Mouse (Mus musculus) heart, adult 9 months (tissue): Measurements from ENCODE around the gene Tbx18.

Experiments
- DNase-seq, 2 experiments: peaks; one replicate each; pipeline ENCODE4 v3.0.0; 2022; ENCODE audit warnings: low spot score in 2 of 2

The Tbx18 gene

DNA sequence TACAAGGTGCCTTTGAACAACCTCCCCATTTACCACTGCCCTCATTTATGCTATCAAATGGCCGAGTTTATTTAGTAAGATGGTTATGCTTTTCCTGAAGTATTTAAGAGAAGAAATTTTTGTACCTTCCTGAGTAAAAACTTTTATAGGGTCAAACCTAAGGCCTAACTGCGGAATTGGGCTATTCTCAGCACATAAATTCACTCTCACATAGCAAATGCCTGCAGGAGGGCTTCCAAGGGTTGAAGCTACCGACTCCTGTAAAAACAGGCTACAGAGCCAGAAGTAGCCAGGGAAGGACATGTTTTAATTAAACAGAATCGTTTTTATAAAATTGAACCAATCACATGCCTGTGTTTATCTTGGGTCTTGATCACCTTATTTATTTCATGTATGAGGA lies 20.7 kb downstream of the Tbx18 start:
- no peak for DNase-seq

GRCm38 (mm10) chr9:87708151-87708550 lies 22.9 kb downstream of the Tbx18 start:
- DNase-seq, result peak in 1 of 2 experiments; percentile 46

DNA sequence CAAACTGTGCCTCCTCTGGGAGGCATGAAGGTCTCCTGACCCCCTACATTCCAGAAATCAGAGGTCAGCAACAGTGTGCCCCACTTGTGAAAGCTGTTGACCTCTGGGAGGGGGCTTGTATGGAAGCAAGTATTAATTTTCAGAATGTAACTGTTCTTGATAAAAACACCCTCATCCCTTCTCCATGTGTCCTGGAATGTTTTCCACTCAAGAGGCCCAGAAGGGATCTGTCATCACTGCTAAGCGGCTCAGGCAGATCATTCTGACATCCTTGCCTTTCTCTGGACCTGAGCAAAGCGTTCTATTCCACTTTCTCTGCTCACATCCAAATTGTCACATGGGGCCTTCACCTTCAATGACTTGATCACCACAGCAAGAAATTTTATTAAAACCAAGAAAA lies 28.8 kb downstream of the Tbx18 start:
- no peak for DNase-seq

DNA sequence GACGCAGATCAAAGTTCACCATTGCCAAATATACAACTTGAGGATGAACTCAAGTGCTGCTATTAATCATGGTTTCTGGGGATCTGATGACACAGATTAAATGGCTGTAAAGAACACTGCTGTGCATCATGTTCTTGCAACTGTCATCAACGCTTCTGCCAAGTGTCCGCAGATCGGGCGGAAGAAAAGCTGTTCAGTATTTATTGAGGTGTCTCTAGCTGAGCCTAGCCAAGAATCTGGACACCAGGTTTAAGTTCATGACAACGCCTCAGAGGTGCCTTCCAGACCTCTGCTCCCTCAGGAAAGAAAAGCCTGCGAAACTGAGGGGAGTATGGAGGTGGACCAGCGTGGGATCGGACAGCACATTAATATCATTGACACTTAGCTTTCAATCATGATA lies 44.1 kb downstream of the Tbx18 start:
- DNase-seq, result no peak

DNA sequence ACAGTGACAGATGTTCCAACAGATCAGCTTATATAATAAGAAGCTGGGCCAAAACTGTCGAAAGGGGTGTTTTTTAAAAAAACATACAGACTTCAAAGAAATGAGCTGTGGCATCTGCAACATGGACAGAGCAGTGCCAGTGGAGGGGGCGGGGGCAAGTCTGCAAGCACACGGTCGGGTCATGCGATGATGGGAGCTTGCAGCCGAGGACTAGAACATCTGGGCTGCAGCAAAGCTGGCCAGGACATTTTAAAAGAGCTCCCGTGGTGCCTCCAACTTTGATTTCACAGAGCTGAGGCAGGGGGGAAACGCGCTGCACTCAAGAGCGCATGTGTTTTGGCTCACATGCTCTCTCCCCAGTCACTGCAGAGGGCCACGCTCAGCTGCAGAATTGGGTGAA lies 48.8 kb downstream of the Tbx18 start:
- no peak for DNase-seq
